Mouse (Mus musculus) midbrain, embryonic 12.5 days (tissue): ENCODE data around the gene Phrf1. TPM values are rescaled to one million over a fixed set of nuclear protein-coding genes. Genes with fewer than 3 reads are reported as not detected.
A peak's percentile ranks its signal among the peaks of the same experiment; 100 is the strongest.

Source experiments
- ATAC-seq: fragments of 200-750 bp; cut with Nextera tagmentation; 2 replicates; pipeline ENCODE4 v1.8.0; 2017; ENCODE audit warnings: low read depth, moderate TSS enrichment, moderate library complexity; ENCODE audit not compliant: low FRiP score
- H3K27ac ChIP-seq: fragments of 300-500 bp; sonication (generic); replicated peaks from 2 replicates; pipeline ENCODE4 v1.5.1; 2016; ENCODE audit warnings: mild to moderate bottlenecking
- H3K27me3 ChIP-seq: fragments of 300-500 bp; sonication (generic); 2 replicates; pipeline ENCODE4 v1.6.1; 2016; ENCODE audit warnings: mild to moderate bottlenecking
- H3K36me3 ChIP-seq: fragments of 300-500 bp; sonication (generic); 2 replicates; pipeline ENCODE4 v1.6.1; 2016
- H3K4me1 ChIP-seq: fragments of 300-500 bp; sonication (generic); 2 replicates; pipeline ENCODE4 v1.6.1; 2016
- H3K4me2 ChIP-seq: fragments of 300-500 bp; sonication (generic); replicated peaks from 2 replicates; pipeline ENCODE4 v1.6.1; 2016; ENCODE audit warnings: mild to moderate bottlenecking, moderate library complexity
- H3K4me3 ChIP-seq: fragments of 300-500 bp; sonication (generic); 2 replicates; pipeline ENCODE4 v1.5.1; 2016; ENCODE audit warnings: mild to moderate bottlenecking
- H3K9ac ChIP-seq: fragments of 300-500 bp; sonication (generic); replicated peaks from 2 replicates; pipeline ENCODE4 v1.6.1; 2016; ENCODE audit warnings: mild to moderate bottlenecking, moderate library complexity
- H3K9me3 ChIP-seq: fragments of 300-500 bp; sonication (generic); 2 replicates; pipeline ENCODE4 v1.6.1; 2016; ENCODE audit warnings: mild to moderate bottlenecking
- WGBS: fragments of 180-500 bp; shearing (Covaris S2); methylation state at CpG from one replicate; pipeline ENCODE4 v1.1.7; 2016; 5-methylcytosine and 5-hydroxymethylcytosine counted together
- polyA plus RNA-seq: library from polyadenylated mRNA; unstranded; fragments of >200 nt; fragmentation: Nextera tagmentation; extraction: Ambion mirVana; gene quantifications from 2 replicates; pipeline ENCODE4 v1.2.1, GENCODE M21; 2016

Gene Phrf1
- polyA plus RNA-seq, 1 experiment from 2014 or later: 107 TPM

- Histone ChIP-seq H3K27me3 (no peaks in the 10 kb centered on the region), H3K36me3 (peaks cover 17% of the 10 kb centered on the region), H3K4me2 (peak overlapping the region; percentile 93), H3K27ac (no peak overlapping the region), H3K9me3 (no peaks in the 10 kb centered on the region), H3K9ac (no peak overlapping the region), H3K4me3 (no peak overlapping the region), H3K4me1 (peaks cover 28% of the 10 kb centered on the region)
- ATAC-seq: no peak
- 94% methylated on average over 2 of the region's 2 CpGs for WGBS
Measured at GRCm38 (mm10) chr7:141195754-141196153, 32.8 kb upstream of the Phrf1 start.

- no peak for ATAC-seq
- H3K27ac ChIP-seq: no peak overlapping the region
- H3K4me3 ChIP-seq: no peak overlapping the region
- H3K9me3 ChIP-seq: no peaks in the 10 kb centered on the region
- H3K9ac ChIP-seq: no peak overlapping the region
- H3K27me3 ChIP-seq: no peaks in the 10 kb centered on the region
- WGBS: 88% methylated on average over 8 of the region's 8 CpGs
- peaks cover 27% of the 10 kb centered on the region for H3K4me1 ChIP-seq
- H3K4me2 ChIP-seq: no peak overlapping the region
- peaks cover 7% of the 10 kb centered on the region for H3K36me3 ChIP-seq
Measured at GRCm38 (mm10) chr7:141196619-141197282, 31.8 kb upstream of the Phrf1 start.

- no peaks in the 10 kb centered on the region for H3K36me3 ChIP-seq
Measured at GRCm38 (mm10) chr7:141198121-141198520, 30.5 kb upstream of the Phrf1 start.

GRCm38 (mm10) chr7:141204546-141204945, 24.0 kb upstream of the Phrf1 start:
- no peak for ATAC-seq
- Histone ChIP-seq H3K36me3 (no peaks in the 10 kb centered on the region), H3K9ac (no peak overlapping the region), H3K27me3 (no peaks in the 10 kb centered on the region), H3K9me3 (no peaks in the 10 kb centered on the region), H3K4me2 (no peak overlapping the region), H3K27ac (no peak overlapping the region), H3K4me1 (no peaks in the 10 kb centered on the region), H3K4me3 (no peak overlapping the region)
- WGBS: 80% methylated on average over 3 of the region's 3 CpGs

More at GRCm38 (mm10) chr7:141198121-141198520, 30.5 kb upstream of the Phrf1 start:
- ATAC-seq: no peak
- H3K27ac ChIP-seq: no peak overlapping the region
- H3K27me3 ChIP-seq: no peaks in the 10 kb centered on the region
- no peak overlapping the region for H3K4me2 ChIP-seq
- 92% methylated on average over 4 of the region's 4 CpGs for WGBS
- no peak overlapping the region for H3K4me3 ChIP-seq
- no peaks in the 10 kb centered on the region for H3K9me3 ChIP-seq
- peaks cover 14% of the 10 kb centered on the region for H3K4me1 ChIP-seq
- no peak overlapping the region for H3K9ac ChIP-seq

- Histone ChIP-seq H3K9me3 (no peaks in the 10 kb centered on the region), H3K9ac (no peak overlapping the region), H3K36me3 (no peaks in the 10 kb centered on the region), H3K4me1 (no peaks in the 10 kb centered on the region), H3K4me3 (no peak overlapping the region), H3K4me2 (no peak overlapping the region), H3K27me3 (no peaks in the 10 kb centered on the region), H3K27ac (no peak overlapping the region)
- no peak for ATAC-seq
- WGBS: 92% methylated on average over 5 of the region's 5 CpGs
Measured at GRCm38 (mm10) chr7:141205504-141205903, 23.1 kb upstream of the Phrf1 start.

- no peak for ATAC-seq
- Histone ChIP-seq H3K4me1 (no peaks in the 10 kb centered on the region), H3K4me2 (no peak overlapping the region), H3K27me3 (no peaks in the 10 kb centered on the region), H3K4me3 (no peak overlapping the region), H3K9ac (no peak overlapping the region), H3K27ac (no peak overlapping the region), H3K9me3 (no peaks in the 10 kb centered on the region), H3K36me3 (no peaks in the 10 kb centered on the region)
- 93% methylated on average over 18 of the region's 18 CpGs for WGBS
Measured at GRCm38 (mm10) chr7:141206182-141206937, 22.2 kb upstream of the Phrf1 start.

- no peak overlapping the region for H3K9ac ChIP-seq
- ATAC-seq: no peak
- no peaks in the 10 kb centered on the region for H3K9me3 ChIP-seq
- H3K27ac ChIP-seq: no peak overlapping the region
- no peaks in the 10 kb centered on the region for H3K36me3 ChIP-seq
- peaks cover 4% of the 10 kb centered on the region for H3K4me1 ChIP-seq
- no peaks in the 10 kb centered on the region for H3K27me3 ChIP-seq
- WGBS: 77% methylated on average over 3 of the region's 3 CpGs
- H3K4me2 ChIP-seq: no peak overlapping the region
- no peak overlapping the region for H3K4me3 ChIP-seq
Measured at GRCm38 (mm10) chr7:141209526-141209925, 19.1 kb upstream of the Phrf1 start.

GRCm38 (mm10) chr7:141210137-141210536, 18.4 kb upstream of the Phrf1 start:
- Histone ChIP-seq H3K27me3 (no peaks in the 10 kb centered on the region), H3K4me1 (peaks cover 10% of the 10 kb centered on the region), H3K9ac (no peak overlapping the region), H3K4me3 (no peak overlapping the region), H3K36me3 (no peaks in the 10 kb centered on the region), H3K4me2 (no peak overlapping the region), H3K27ac (no peak overlapping the region), H3K9me3 (no peaks in the 10 kb centered on the region)
- no peak for ATAC-seq
- WGBS: 85% methylated on average over 12 of the region's 12 CpGs

GRCm38 (mm10) chr7:141210606-141211131, 17.9 kb upstream of the Phrf1 start:
- no peaks in the 10 kb centered on the region for H3K27me3 ChIP-seq
- 90% methylated on average over 14 of the region's 14 CpGs for WGBS
- no peaks in the 10 kb centered on the region for H3K9me3 ChIP-seq
- H3K4me3 ChIP-seq: no peak overlapping the region
- H3K4me2 ChIP-seq: no peak overlapping the region
- no peak overlapping the region for H3K9ac ChIP-seq
- no peak overlapping the region for H3K27ac ChIP-seq
- H3K36me3 ChIP-seq: no peaks in the 10 kb centered on the region
- no peak for ATAC-seq
- peaks cover 11% of the 10 kb centered on the region for H3K4me1 ChIP-seq

- Histone ChIP-seq H3K4me1 (peaks cover 25% of the 10 kb centered on the region), H3K4me3 (no peak overlapping the region), H3K9ac (no peak overlapping the region), H3K36me3 (peaks cover 11% of the 10 kb centered on the region), H3K27ac (no peak overlapping the region), H3K9me3 (no peaks in the 10 kb centered on the region), H3K4me2 (no peak overlapping the region), H3K27me3 (no peaks in the 10 kb centered on the region)
- WGBS: 80% methylated on average over 3 of the region's 3 CpGs
- ATAC-seq: no peak
Measured at GRCm38 (mm10) chr7:141213133-141213532, 15.5 kb upstream of the Phrf1 start.

- Histone ChIP-seq H3K36me3 (peaks cover 16% of the 10 kb centered on the region), H3K4me1 (peaks cover 25% of the 10 kb centered on the region), H3K27ac (peak within 1 kb of the TSS; percentile 94), H3K9ac (peak within 1 kb of the TSS; percentile 79), H3K9me3 (no peaks in the 10 kb centered on the region), H3K4me3 (peak within 1 kb of the TSS; percentile 62), H3K4me2 (peak within 1 kb of the TSS; percentile 97), H3K27me3 (no peaks in the 10 kb centered on the region)
- no peak for ATAC-seq
- 89% methylated on average over 11 of the region's 11 CpGs for WGBS
Measured at GRCm38 (mm10) chr7:141213605-141214235, 14.9 kb upstream of the Phrf1 start, which contains the start of gene Lmntd2. TSS of gene Lmntd2 (minus strand) at chr7:141214080.

- Histone ChIP-seq H3K4me2 (0 out of 2 replicates have a peak overlapping the region, but pooled peaks have one; percentile 97), H3K9me3 (no peaks in the 10 kb centered on the region), H3K36me3 (peaks cover 22% of the 10 kb centered on the region), H3K4me1 (peaks cover 25% of the 10 kb centered on the region), H3K27me3 (no peaks in the 10 kb centered on the region), H3K9ac (peak overlapping the region; percentile 79; the same call in 1 of the 2 replicates), H3K27ac (peak overlapping the region; percentile 94), H3K4me3 (no peak overlapping the region)
- WGBS: 76% methylated on average over 3 of the region's 3 CpGs
- ATAC-seq: no peak
Measured at GRCm38 (mm10) chr7:141214310-141214709, 14.3 kb upstream of the Phrf1 start.
